Mouse (Mus musculus): ENCODE measurements around the gene Ybx2. TPM values are rescaled to one million over a fixed set of nuclear protein-coding genes. Genes with fewer than 3 reads are reported as not detected.

Gene Ybx2
- polyA plus RNA-seq, 1 experiment = not detected

GRCm38 (mm10) chr11:69902972-69903371 is 32.6 kb upstream of the Ybx2 start:
- Histone ChIP-seq H3K27ac (ENCODE audit: insufficient read depth, low read length) (no peak overlapping the region), H3K4me1 (ENCODE audit: control insufficient read depth, insufficient read depth, low read length) (no peaks in the 10 kb centered on the region), H3K4me3 (ENCODE audit: insufficient read depth, low read length) (peak overlapping the region; percentile 85)
- TF ChIP-seq POLR2A (IDR thresholded peaks at IDR 0.05; ENCODE audit: low read depth, low read length) (no peak), CTCF (IDR thresholded peaks at IDR 0.05; ENCODE audit: borderline replicate concordance, insufficient read depth, low read length) (no peak)

GRCm38 (mm10) chr11:69904311-69904710 is 31.3 kb upstream of the Ybx2 start:
- Histone ChIP-seq H3K4me1 (ENCODE audit: control insufficient read depth, insufficient read depth, low read length) (no peaks in the 10 kb centered on the region), H3K4me3 (ENCODE audit: insufficient read depth, low read length) (no peak overlapping the region), H3K27ac (ENCODE audit: insufficient read depth, low read length) (no peak overlapping the region)
- TF ChIP-seq POLR2A (IDR thresholded peaks at IDR 0.05; ENCODE audit: low read depth, low read length) = no peak
- no peak for TF ChIP-seq CTCF (IDR thresholded peaks at IDR 0.05; ENCODE audit: borderline replicate concordance, insufficient read depth, low read length)

- Histone ChIP-seq H3K4me3 (ENCODE audit: insufficient read depth, low read length) (no peak overlapping the region), H3K4me1 (ENCODE audit: control insufficient read depth, insufficient read depth, low read length) (no peaks in the 10 kb centered on the region), H3K27ac (ENCODE audit: insufficient read depth, low read length) (no peak overlapping the region)
- no peak for TF ChIP-seq POLR2A (IDR thresholded peaks at IDR 0.05; ENCODE audit: low read depth, low read length)
- TF ChIP-seq CTCF (IDR thresholded peaks at IDR 0.05; ENCODE audit: borderline replicate concordance, insufficient read depth, low read length) = no peak
Measured at GRCm38 (mm10) chr11:69908645-69909044, 27.0 kb upstream of the Ybx2 start.

GRCm38 (mm10) chr11:69909174-69909573 is 26.4 kb upstream of the Ybx2 start:
- no peak for TF ChIP-seq POLR2A (IDR thresholded peaks at IDR 0.05; ENCODE audit: low read depth, low read length)
- TF ChIP-seq CTCF (IDR thresholded peaks at IDR 0.05; ENCODE audit: borderline replicate concordance, insufficient read depth, low read length) = no peak
- H3K4me3 ChIP-seq (ENCODE audit: insufficient read depth, low read length) = no peak overlapping the region
- H3K4me1 ChIP-seq (ENCODE audit: control insufficient read depth, insufficient read depth, low read length) = no peaks in the 10 kb centered on the region
- no peak overlapping the region for H3K27ac ChIP-seq (ENCODE audit: insufficient read depth, low read length)

GRCm38 (mm10) chr11:69910177-69910576 is 25.4 kb upstream of the Ybx2 start:
- no peak overlapping the region for H3K4me3 ChIP-seq (ENCODE audit: insufficient read depth, low read length)
- peaks cover 6% of the 10 kb centered on the region; the same call in 1 of the 2 replicates for H3K4me1 ChIP-seq (ENCODE audit: control insufficient read depth, insufficient read depth, low read length)
- no peak overlapping the region for H3K27ac ChIP-seq (ENCODE audit: insufficient read depth, low read length)
- no peak for TF ChIP-seq POLR2A (IDR thresholded peaks at IDR 0.05; ENCODE audit: low read depth, low read length)
- no peak for TF ChIP-seq CTCF (IDR thresholded peaks at IDR 0.05; ENCODE audit: borderline replicate concordance, insufficient read depth, low read length)

- H3K27ac ChIP-seq (ENCODE audit: insufficient read depth, low read length) = no peak overlapping the region
- H3K4me1 ChIP-seq (ENCODE audit: control insufficient read depth, insufficient read depth, low read length) = peaks cover 9% of the 10 kb centered on the region; the same call in 1 of the 2 replicates
- no peak overlapping the region for H3K4me3 ChIP-seq (ENCODE audit: insufficient read depth, low read length)
- TF ChIP-seq POLR2A (IDR thresholded peaks at IDR 0.05; ENCODE audit: low read depth, low read length) (no peak), CTCF (IDR thresholded peaks at IDR 0.05; ENCODE audit: borderline replicate concordance, insufficient read depth, low read length) (no peak)
Measured at GRCm38 (mm10) chr11:69910781-69911560, 24.6 kb upstream of the Ybx2 start.

- Histone ChIP-seq H3K27ac (ENCODE audit: insufficient read depth, low read length) (no peak overlapping the region), H3K4me1 (ENCODE audit: control insufficient read depth, insufficient read depth, low read length) (peaks cover 11% of the 10 kb centered on the region; the same call in 1 of the 2 replicates), H3K4me3 (ENCODE audit: insufficient read depth, low read length) (no peak overlapping the region)
- no peak for TF ChIP-seq POLR2A (IDR thresholded peaks at IDR 0.05; ENCODE audit: low read depth, low read length)
- TF ChIP-seq CTCF (IDR thresholded peaks at IDR 0.05; ENCODE audit: borderline replicate concordance, insufficient read depth, low read length) = no peak
Measured at GRCm38 (mm10) chr11:69911701-69912100, 23.9 kb upstream of the Ybx2 start.

- TF ChIP-seq POLR2A (IDR thresholded peaks at IDR 0.05; ENCODE audit: low read depth, low read length) = no peak
- no peak for TF ChIP-seq CTCF (IDR thresholded peaks at IDR 0.05; ENCODE audit: borderline replicate concordance, insufficient read depth, low read length)
- peaks cover 11% of the 10 kb centered on the region; the same call in 1 of the 2 replicates for H3K4me1 ChIP-seq (ENCODE audit: control insufficient read depth, insufficient read depth, low read length)
- H3K27ac ChIP-seq (ENCODE audit: insufficient read depth, low read length) = no peak overlapping the region
- H3K4me3 ChIP-seq (ENCODE audit: insufficient read depth, low read length) = peak overlapping the region; percentile 29
Measured at GRCm38 (mm10) chr11:69912716-69913530, 22.7 kb upstream of the Ybx2 start.

GRCm38 (mm10) chr11:69913554-69914371 is 21.8 kb upstream of the Ybx2 start, which contains the start of gene Gps2:
TSS of gene Gps2 (plus strand) at chr11:69913888.
- peaks cover 15% of the 10 kb centered on the region for H3K4me1 ChIP-seq (ENCODE audit: control insufficient read depth, insufficient read depth, low read length)
- peak within 1 kb of the TSS; percentile 38; the same call in 1 of the 2 replicates for H3K27ac ChIP-seq (ENCODE audit: insufficient read depth, low read length)
- TF ChIP-seq CTCF (IDR thresholded peaks at IDR 0.05; ENCODE audit: borderline replicate concordance, insufficient read depth, low read length) (no peak), POLR2A (IDR thresholded peaks at IDR 0.05; ENCODE audit: low read depth, low read length) (peak; percentile 34; the same call in 1 of the 2 replicates)
- peak within 1 kb of the TSS; percentile 60 for H3K4me3 ChIP-seq (ENCODE audit: insufficient read depth, low read length)
